Mouse (Mus musculus): ENCODE measurements at regions not wholly inside any gene's neighbourhood (a gene's known extent, or its start where the extent isn't known, plus 50 kb on each side); places are given as distances from the start of the nearest gene placed in this dataset.

- Histone ChIP-seq H3K27me3 (ENCODE audit: control insufficient read depth, insufficient read depth, low read length) (no peaks in the 10 kb centered on the region), H3K4me2 (replicated peaks; ENCODE audit: low read depth, low read length, severe bottlenecking) (no peak overlapping the region), H3K9ac (ENCODE audit: low read depth, low read length, severe bottlenecking) (no peak overlapping the region), H3K27ac (replicated peaks; ENCODE audit: low read depth, low read length) (no peak overlapping the region), H3K4me3 (replicated peaks; ENCODE audit: low read length) (no peak overlapping the region), H3K4me1 (ENCODE audit: control insufficient read depth, insufficient read depth, low read length) (no peaks in the 10 kb centered on the region), H3K36me3 (ENCODE audit: control insufficient read depth, insufficient read depth, low read length) (no peaks in the 10 kb centered on the region), H3K9me3 (ENCODE audit: control insufficient read depth, low read length) (no peaks in the 10 kb centered on the region)
- ATAC-seq (ENCODE audit: low FRiP score, low read depth): no peak
- no peak for TF ChIP-seq POLR2A (IDR thresholded peaks at IDR 0.05; ENCODE audit: borderline replicate concordance, extremely low read depth, insufficient read depth, insufficient read length)
- no peak for DNase-seq (ENCODE audit: low spot score)
These were observed 415.9 kb upstream of the Rarb start for GRCm38 (mm10) chr14:17234898-17235297.

DNA sequence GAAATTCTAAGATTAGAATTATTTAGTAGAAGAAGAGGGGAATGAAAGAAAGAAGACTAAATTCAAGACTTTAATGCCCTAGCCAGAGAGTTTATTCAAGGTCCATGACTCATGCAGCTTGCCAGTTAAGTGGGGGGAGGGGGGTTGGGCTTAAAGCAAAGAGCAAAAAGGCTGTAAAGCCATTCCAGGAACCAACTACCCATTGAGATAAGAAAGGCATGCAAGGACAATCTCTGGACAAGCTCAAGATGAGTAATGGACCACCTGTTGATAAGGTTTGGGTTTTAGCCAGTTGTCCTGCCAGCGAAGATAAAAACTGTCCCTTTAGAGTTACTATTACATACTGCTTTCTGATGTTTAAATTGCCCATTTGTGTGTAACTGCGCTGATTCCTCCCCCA, 392.5 kb upstream of the Rarb start:
- no peak for DNase-seq (ENCODE audit: low spot score)
- H3K9me3 ChIP-seq (ENCODE audit: control insufficient read depth, low read length): no peaks in the 10 kb centered on the region
- H3K27me3 ChIP-seq (ENCODE audit: control insufficient read depth, insufficient read depth, low read length): no peaks in the 10 kb centered on the region
- no peaks in the 10 kb centered on the region for H3K4me1 ChIP-seq (ENCODE audit: control insufficient read depth, insufficient read depth, low read length)
- TF ChIP-seq POLR2A (IDR thresholded peaks at IDR 0.05; ENCODE audit: borderline replicate concordance, extremely low read depth, insufficient read depth, insufficient read length): no peak
- no peak overlapping the region for H3K27ac ChIP-seq (replicated peaks; ENCODE audit: low read depth, low read length)
- no peak overlapping the region for H3K4me2 ChIP-seq (replicated peaks; ENCODE audit: low read depth, low read length, severe bottlenecking)
- ATAC-seq (ENCODE audit: low FRiP score, low read depth): no peak
- WGBS: 77% methylated on average over 2 of the region's 2 CpGs
- no peak overlapping the region for H3K9ac ChIP-seq (ENCODE audit: low read depth, low read length, severe bottlenecking)
- H3K4me3 ChIP-seq (replicated peaks; ENCODE audit: low read length): no peak overlapping the region
- no peaks in the 10 kb centered on the region for H3K36me3 ChIP-seq (ENCODE audit: control insufficient read depth, insufficient read depth, low read length)

GRCm38 (mm10) chr14:17205691-17206090, 386.7 kb upstream of the Rarb start:
- Histone ChIP-seq H3K9me3 (ENCODE audit: control insufficient read depth, low read length) (no peaks in the 10 kb centered on the region), H3K4me1 (ENCODE audit: control insufficient read depth, insufficient read depth, low read length) (no peaks in the 10 kb centered on the region), H3K27me3 (ENCODE audit: control insufficient read depth, insufficient read depth, low read length) (no peaks in the 10 kb centered on the region), H3K36me3 (ENCODE audit: control insufficient read depth, insufficient read depth, low read length) (no peaks in the 10 kb centered on the region), H3K27ac (replicated peaks; ENCODE audit: low read depth, low read length) (no peak overlapping the region), H3K9ac (ENCODE audit: low read depth, low read length, severe bottlenecking) (no peak overlapping the region), H3K4me3 (replicated peaks; ENCODE audit: low read length) (no peak overlapping the region), H3K4me2 (replicated peaks; ENCODE audit: low read depth, low read length, severe bottlenecking) (no peak overlapping the region)
- ATAC-seq (ENCODE audit: low FRiP score, low read depth) (no peak), DNase-seq (ENCODE audit: low spot score) (no peak)
- TF ChIP-seq POLR2A (IDR thresholded peaks at IDR 0.05; ENCODE audit: borderline replicate concordance, extremely low read depth, insufficient read depth, insufficient read length): no peak
- 82% methylated on average over 1 of the region's 1 CpGs for WGBS

- H3K9me3 ChIP-seq (ENCODE audit: control insufficient read depth, low read length): no peaks in the 10 kb centered on the region
- TF ChIP-seq POLR2A (IDR thresholded peaks at IDR 0.05; ENCODE audit: borderline replicate concordance, extremely low read depth, insufficient read depth, insufficient read length): no peak
- no peaks in the 10 kb centered on the region for H3K27me3 ChIP-seq (ENCODE audit: control insufficient read depth, insufficient read depth, low read length)
- no peaks in the 10 kb centered on the region for H3K4me1 ChIP-seq (ENCODE audit: control insufficient read depth, insufficient read depth, low read length)
- H3K36me3 ChIP-seq (ENCODE audit: control insufficient read depth, insufficient read depth, low read length): no peaks in the 10 kb centered on the region
- no peak overlapping the region for H3K9ac ChIP-seq (ENCODE audit: low read depth, low read length, severe bottlenecking)
- no peak overlapping the region for H3K27ac ChIP-seq (replicated peaks; ENCODE audit: low read depth, low read length)
- no peak for DNase-seq (ENCODE audit: low spot score)
- H3K4me3 ChIP-seq (replicated peaks; ENCODE audit: low read length): no peak overlapping the region
- WGBS: 32% methylated on average over 1 of the region's 1 CpGs
- no peak overlapping the region for H3K4me2 ChIP-seq (replicated peaks; ENCODE audit: low read depth, low read length, severe bottlenecking)
- ATAC-seq (ENCODE audit: low FRiP score, low read depth): no peak
These were observed 384.5 kb upstream of the Rarb start for GRCm38 (mm10) chr14:17203251-17204015.

DNA sequence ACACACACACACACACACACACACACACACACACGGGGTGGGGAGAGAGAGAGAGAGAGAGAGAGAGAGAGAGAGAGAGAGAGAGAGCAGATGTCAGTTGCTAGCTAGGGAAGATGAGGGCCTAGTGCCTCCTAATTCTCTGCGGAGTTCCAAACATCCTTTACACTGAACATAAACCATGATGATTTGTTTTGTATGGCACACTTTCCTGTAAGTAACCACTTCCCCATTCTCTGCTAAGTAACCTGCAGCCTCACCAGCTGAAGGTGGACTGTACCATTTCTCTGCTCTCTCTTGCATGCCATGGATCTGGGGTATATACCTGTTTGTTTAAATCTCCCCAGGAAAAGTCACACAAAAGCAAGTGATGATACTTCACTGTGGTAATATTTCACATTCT, 374.0 kb upstream of the Rarb start:
- Histone ChIP-seq H3K4me2 (replicated peaks; ENCODE audit: low read depth, low read length, severe bottlenecking) (no peak overlapping the region), H3K27me3 (ENCODE audit: control insufficient read depth, insufficient read depth, low read length) (no peaks in the 10 kb centered on the region), H3K9me3 (ENCODE audit: control insufficient read depth, low read length) (no peaks in the 10 kb centered on the region), H3K27ac (replicated peaks; ENCODE audit: low read depth, low read length) (no peak overlapping the region), H3K36me3 (ENCODE audit: control insufficient read depth, insufficient read depth, low read length) (no peaks in the 10 kb centered on the region), H3K4me3 (replicated peaks; ENCODE audit: low read length) (no peak overlapping the region), H3K4me1 (ENCODE audit: control insufficient read depth, insufficient read depth, low read length) (no peaks in the 10 kb centered on the region), H3K9ac (ENCODE audit: low read depth, low read length, severe bottlenecking) (no peak overlapping the region)
- 70% methylated on average over 2 of the region's 2 CpGs for WGBS
- TF ChIP-seq POLR2A (IDR thresholded peaks at IDR 0.05; ENCODE audit: borderline replicate concordance, extremely low read depth, insufficient read depth, insufficient read length): no peak
- no peak for ATAC-seq (ENCODE audit: low FRiP score, low read depth)
- DNase-seq (ENCODE audit: low spot score): no peak
